Mouse (Mus musculus) lung, adult 2 months (tissue): Measurements from ENCODE around the gene Magi1. TPM values are rescaled to one million over a fixed set of nuclear protein-coding genes. Genes with fewer than 3 reads are reported as not detected.

ENCODE experiments used
- DNase-seq: peaks from one replicate; pipeline ENCODE4 v3.0.0; 2022
- H3K4me1 ChIP-seq: fragments of 200-500 bp; 2 replicates; pipeline ENCODE4 v1.6.1; 2011; ENCODE audit warnings: low read length; ENCODE audit not compliant: control insufficient read depth, insufficient read depth
- H3K4me3 ChIP-seq: fragments of 200-500 bp; replicated peaks from 2 replicates; pipeline ENCODE3; 2011; ENCODE audit warnings: low read depth, mild to moderate bottlenecking, control low read depth, low read length; ENCODE audit errors: extremely low read depth
- CTCF ChIP-seq: fragments of 200-500 bp; IDR thresholded peaks from 2 replicates; pipeline ENCODE4 v1.5.1; 2011; ENCODE audit warnings: mild to moderate bottlenecking, low read length, control low read depth; ENCODE audit not compliant: insufficient read depth
- POLR2A ChIP-seq: fragments of 200-500 bp; IDR thresholded peaks from 2 replicates; pipeline ENCODE4 v1.6.1; 2011; ENCODE audit warnings: low read depth, mild to moderate bottlenecking, control low read depth, low read length, borderline replicate concordance; ENCODE audit errors: extremely low read depth
- WGBS: fragments of 180-500 bp; shearing (Covaris S2); methylation state at CpG from one replicate; pipeline ENCODE4 v1.1.7; 2018; 5-methylcytosine and 5-hydroxymethylcytosine counted together
- polyA plus RNA-seq: library from polyadenylated mRNA; depleted of rRNA; stranded (reverse); fragments of >200 nt; gene quantifications from 2 replicates; pipeline ENCODE4 v1.2.3, GENCODE M21; 2012

Gene Magi1
- polyA plus RNA-seq, 1 experiment = 12.3 TPM

- DNase-seq = no peak
- under 1% methylated on average over 44 of the region's 44 CpGs for WGBS
- Histone ChIP-seq H3K4me1 (0 out of 2 replicates have a peak, but pooled peaks cover 2% of the 10 kb centered on the region), H3K4me3 (peak overlapping the region; percentile 86)
- TF ChIP-seq POLR2A (no peak), CTCF (no peak)
Measured at GRCm38 (mm10) chr6:94284089-94284825, 540 bp upstream of the Magi1 start.

GRCm38 (mm10) chr6:94282301-94283241, 1.1 kb downstream of the Magi1 start:
- 1% methylated on average over 55 of the region's 55 CpGs for WGBS
- Histone ChIP-seq H3K4me3 (peak overlapping the region; percentile 80), H3K4me1 (0 out of 2 replicates have a peak, but pooled peaks cover 2% of the 10 kb centered on the region)
- peak; percentile 53 for DNase-seq
- TF ChIP-seq CTCF (no peak), POLR2A (no peak)

GRCm38 (mm10) chr6:94281606-94282280, 2.0 kb downstream of the Magi1 start:
- peak overlapping the region; percentile 40 for H3K4me3 ChIP-seq
- 27% methylated on average over 17 of the region's 17 CpGs for WGBS

GRCm38 (mm10) chr6:94273941-94274340, 9.8 kb downstream of the Magi1 start:
- peaks cover 3% of the 10 kb centered on the region; the same call in 1 of the 2 replicates for H3K4me1 ChIP-seq
- DNase-seq = no peak
- WGBS = 84% methylated on average over 3 of the region's 3 CpGs
- no peak for TF ChIP-seq CTCF
- no peak for TF ChIP-seq POLR2A
- H3K4me3 ChIP-seq = no peak overlapping the region

More at GRCm38 (mm10) chr6:94281606-94282280, 2.0 kb downstream of the Magi1 start:
- no peak for TF ChIP-seq POLR2A
- TF ChIP-seq CTCF = no peak
- 0 out of 2 replicates have a peak, but pooled peaks cover 2% of the 10 kb centered on the region for H3K4me1 ChIP-seq
- DNase-seq = no peak

- TF ChIP-seq CTCF (no peak), POLR2A (no peak)
- no peak overlapping the region for H3K4me3 ChIP-seq
- WGBS = 59% methylated on average over 5 of the region's 5 CpGs
- no peak for DNase-seq
- H3K4me1 ChIP-seq = peaks cover 6% of the 10 kb centered on the region; the same call in 1 of the 2 replicates
Measured at GRCm38 (mm10) chr6:94270001-94270400, 13.7 kb downstream of the Magi1 start.

GRCm38 (mm10) chr6:94269174-94269573, 14.5 kb downstream of the Magi1 start:
- Histone ChIP-seq H3K4me3 (no peak overlapping the region), H3K4me1 (peaks cover 8% of the 10 kb centered on the region; the same call in 1 of the 2 replicates)
- TF ChIP-seq POLR2A (no peak), CTCF (no peak)
- no peak for DNase-seq
- WGBS = 39% methylated on average over 4 of the region's 4 CpGs

GRCm38 (mm10) chr6:94265244-94265935, 18.3 kb downstream of the Magi1 start:
- WGBS = 82% methylated on average over 3 of the region's 3 CpGs

GRCm38 (mm10) chr6:94264183-94264941, 19.4 kb downstream of the Magi1 start:
- no peak for DNase-seq
- WGBS = 73% methylated on average over 7 of the region's 7 CpGs
- TF ChIP-seq CTCF (no peak), POLR2A (no peak)
- peaks cover 13% of the 10 kb centered on the region; the same call in 1 of the 2 replicates for H3K4me1 ChIP-seq
- no peak overlapping the region for H3K4me3 ChIP-seq

More at GRCm38 (mm10) chr6:94265244-94265935, 18.3 kb downstream of the Magi1 start:
- TF ChIP-seq CTCF (no peak), POLR2A (no peak)
- no peak overlapping the region for H3K4me3 ChIP-seq
- no peak for DNase-seq
- H3K4me1 ChIP-seq = peaks cover 13% of the 10 kb centered on the region; the same call in 1 of the 2 replicates
